Mouse (Mus musculus): Measurements from ENCODE around the gene Gm4881.
A peak's percentile ranks its signal among the peaks of the same experiment; 100 is the strongest.
"Not testable (repeated sequence)": the region's sequence is repeated elsewhere in the genome, so short reads cannot be mapped to it uniquely, and the experiment has no call there.

Gene Gm4881

DNA sequence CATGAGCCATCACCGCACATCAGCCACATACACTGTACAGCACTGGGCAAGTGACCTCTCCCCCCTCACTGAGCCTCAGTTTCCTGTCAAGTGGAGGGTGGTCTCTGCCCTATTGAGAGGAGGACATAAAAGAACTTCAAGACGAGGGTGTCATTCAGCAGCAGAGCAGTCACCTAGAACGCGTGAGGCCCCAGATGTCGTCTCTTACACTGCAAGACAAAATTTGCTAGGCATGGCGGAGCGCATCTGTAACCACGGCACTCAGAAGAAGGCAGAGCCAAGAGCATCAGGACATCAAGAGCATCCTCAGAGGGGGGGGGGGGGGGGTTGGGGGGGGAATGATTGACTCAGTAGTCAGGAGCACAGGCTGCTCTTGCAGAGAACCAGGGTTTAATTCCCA, 48.0 kb downstream of the Gm4881 start:
- DNase-seq (ENCODE audit: low read depth, low spot score): no peak

DNA sequence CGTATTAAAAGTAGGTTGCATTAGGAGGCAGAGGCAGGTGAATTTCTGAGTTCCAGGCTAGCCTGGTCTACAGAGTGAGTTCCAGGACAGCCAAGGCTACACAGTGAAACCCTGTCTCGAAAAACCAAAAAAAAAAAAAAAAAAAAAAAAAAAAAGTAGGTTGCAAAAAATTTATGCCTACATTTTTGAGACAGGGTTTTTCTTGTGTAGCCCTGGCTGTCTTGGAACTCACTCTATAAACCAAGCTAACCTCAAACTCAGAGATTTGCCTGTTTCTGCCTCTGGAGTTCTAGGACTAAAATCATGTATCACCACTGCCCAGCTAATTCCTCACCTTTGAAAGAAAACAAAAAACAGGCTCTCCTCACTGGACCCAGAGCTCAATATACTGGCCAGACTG, 48.5 kb downstream of the Gm4881 start:
- DNase-seq (ENCODE audit: low read depth, low spot score): not testable (repeated sequence)

GRCm38 (mm10) chr7:24892125-24892583, 52.1 kb downstream of the Gm4881 start:
- DNase-seq (ENCODE audit: low read depth, low spot score): no peak

- no peak for DNase-seq (ENCODE audit: low read depth, low spot score)
Measured at GRCm38 (mm10) chr7:24891241-24892124, 52.8 kb downstream of the Gm4881 start.

DNA sequence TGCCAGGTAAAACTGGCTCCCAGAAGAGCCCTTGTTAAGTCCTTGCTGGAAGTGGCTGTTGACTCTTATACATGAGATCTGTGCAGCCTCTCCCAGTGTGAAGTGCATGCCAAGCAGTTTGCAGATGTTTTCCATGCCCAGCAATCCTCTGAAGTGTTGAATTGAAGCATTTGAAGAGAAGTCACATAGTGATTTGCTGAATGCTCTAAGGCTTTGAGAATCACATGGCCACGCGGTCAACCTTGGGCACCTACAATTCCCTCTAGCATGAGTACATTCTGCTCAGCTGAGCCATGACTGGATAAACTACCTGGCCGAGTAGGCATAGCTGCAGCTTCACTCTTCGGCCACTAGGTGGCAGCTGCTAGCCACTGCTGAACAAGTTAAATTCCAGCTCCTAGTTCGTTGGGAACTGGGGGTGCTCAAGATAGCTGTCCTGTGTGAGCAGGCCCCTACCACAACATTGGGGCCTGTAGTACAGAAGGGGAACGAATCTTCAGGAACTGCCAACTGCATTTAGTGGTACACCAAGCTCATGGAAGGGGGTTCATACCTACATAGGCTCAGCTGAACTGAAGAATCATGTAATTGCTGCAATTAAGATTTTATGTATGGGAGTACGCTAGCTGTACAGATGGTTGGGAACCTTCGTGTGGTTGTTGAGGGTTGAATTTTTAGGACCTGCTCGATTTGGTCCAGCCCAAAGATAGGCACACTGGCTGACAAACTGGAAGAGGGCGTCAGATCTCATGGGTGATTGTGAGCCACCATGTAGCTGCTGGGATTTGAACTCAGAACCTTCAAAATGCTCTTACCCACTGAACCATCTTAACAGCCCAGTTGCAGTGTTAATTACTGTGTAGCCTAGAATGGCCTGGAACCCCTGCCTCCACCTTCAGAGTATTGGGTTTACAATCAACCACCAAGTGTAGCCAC, 53.7 kb downstream of the Gm4881 start:
- DNase-seq (ENCODE audit: low read depth, low spot score): no peak

GRCm38 (mm10) chr7:24889431-24890220, 54.7 kb downstream of the Gm4881 start:
- no peak for DNase-seq (ENCODE audit: low read depth, low spot score)

GRCm38 (mm10) chr7:24887096-24887495, 57.2 kb downstream of the Gm4881 start:
- DNase-seq (ENCODE audit: low read depth, low spot score): no peak

DNA sequence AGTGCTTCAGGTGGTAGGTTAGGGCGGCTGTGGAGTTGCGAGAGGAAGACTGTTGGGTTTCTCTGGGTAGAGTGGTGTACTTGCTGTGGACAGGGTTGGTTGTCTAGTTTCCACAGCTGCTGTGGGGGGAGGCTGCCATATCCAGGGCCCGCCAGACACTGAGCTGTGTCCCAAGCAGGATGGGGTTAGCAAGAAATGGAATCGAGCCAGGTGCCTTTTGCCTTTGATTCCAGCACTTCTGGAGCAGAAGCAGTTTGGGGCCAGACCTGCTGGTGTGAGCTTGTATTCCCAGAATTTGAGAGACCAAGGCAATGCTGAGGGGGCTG, 58.0 kb downstream of the Gm4881 start:
- DNase-seq (ENCODE audit: low read depth, low spot score): no peak

DNA sequence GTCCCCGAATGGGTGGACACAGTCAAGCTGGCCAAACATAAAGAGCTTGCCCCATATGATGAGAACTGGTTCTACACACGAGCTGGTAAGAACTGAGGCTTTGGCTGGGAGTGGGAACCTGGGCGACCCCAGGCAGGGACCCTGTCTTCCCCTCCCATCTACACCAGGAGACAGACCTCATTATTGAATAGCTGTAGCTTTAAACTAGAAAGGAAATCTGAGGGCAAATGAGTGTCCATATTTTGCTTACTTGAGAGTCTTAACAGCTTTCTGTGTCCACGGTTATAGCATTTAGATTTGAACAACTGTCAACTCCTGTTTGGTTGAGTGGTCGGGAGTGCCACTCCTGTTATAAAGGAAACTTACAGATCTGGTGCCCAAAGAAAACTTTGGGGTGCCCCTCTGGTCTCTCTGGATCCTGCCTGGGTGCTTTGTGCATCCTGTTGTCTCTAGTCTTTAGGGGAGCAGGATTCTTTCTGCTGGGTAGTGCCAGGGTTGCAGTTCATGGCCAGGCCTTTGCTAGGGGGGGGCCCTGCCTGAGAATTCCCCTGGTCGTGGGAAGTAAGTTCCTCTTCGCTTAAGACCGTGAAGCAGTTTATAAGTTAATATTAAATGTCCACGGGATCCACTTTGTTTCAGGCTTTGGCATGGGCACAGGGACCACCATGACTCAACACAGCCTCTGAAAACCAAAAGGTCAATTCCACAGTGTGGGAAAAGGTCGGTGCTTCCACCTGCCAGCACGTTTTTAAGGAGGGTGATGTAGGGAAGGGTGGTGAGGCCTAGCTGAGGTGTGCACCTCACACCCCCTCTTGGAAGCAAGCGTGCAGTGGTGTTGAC, 58.6 kb downstream of the Gm4881 start:
- no peak for DNase-seq (ENCODE audit: low read depth, low spot score)

GRCm38 (mm10) chr7:24884693-24885291, 59.5 kb downstream of the Gm4881 start:
- DNase-seq (ENCODE audit: low read depth, low spot score): no peak

- peak; percentile 94 for DNase-seq (ENCODE audit: low read depth, low spot score)
Measured at GRCm38 (mm10) chr7:24883896-24884692, 60.2 kb downstream of the Gm4881 start, which contains the start of gene Rps19. Gene Rps19 (plus strand): TSS chr7:24884371.

GRCm38 (mm10) chr7:24882416-24883199, 61.7 kb downstream of the Gm4881 start:
- no peak for DNase-seq (ENCODE audit: low read depth, low spot score)

DNA sequence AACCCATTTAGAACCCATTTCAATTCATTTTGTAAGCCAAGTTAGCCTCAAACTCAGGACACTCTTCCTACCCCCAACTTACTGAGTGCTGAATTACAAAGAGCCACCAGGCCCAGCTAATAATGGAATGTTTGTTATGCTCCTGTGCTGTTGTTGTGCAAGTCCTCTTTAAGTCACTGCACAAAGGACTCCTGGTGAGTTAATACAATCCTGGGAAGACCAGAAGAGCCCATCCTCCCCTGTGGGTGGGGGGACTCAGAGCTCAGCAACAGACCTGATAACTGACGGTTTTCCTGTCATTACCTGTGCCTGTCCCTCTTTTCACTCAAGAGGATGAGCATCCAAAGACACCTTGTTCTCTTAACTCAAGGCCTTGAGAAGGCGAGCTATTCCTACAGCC, 64.7 kb downstream of the Gm4881 start:
- DNase-seq (ENCODE audit: low read depth, low spot score): no peak

GRCm38 (mm10) chr7:24877588-24877987, 66.7 kb downstream of the Gm4881 start:
- no peak for DNase-seq (ENCODE audit: low read depth, low spot score)
